Mouse (Mus musculus) hindbrain, postnatal 0 days (tissue): ENCODE results near the gene Atp11b. TPM values are rescaled to one million over a fixed set of nuclear protein-coding genes. Genes with fewer than 3 reads are reported as not detected.

Experiments
- ATAC-seq: fragments of 200-750 bp; cut with Nextera tagmentation; 2 replicates; pipeline ENCODE4 v1.8.0; 2017; ENCODE audit warnings: mild to moderate bottlenecking, moderate TSS enrichment, moderate library complexity
- DNase-seq: peaks from one replicate; pipeline ENCODE4 v3.0.0-alpha.2; 2015; ENCODE audit warnings: low spot score
- H3K27ac ChIP-seq: fragments of 300-500 bp; sonication (generic); 2 replicates; pipeline ENCODE4 v1.5.1; 2014; ENCODE audit warnings: mild to moderate bottlenecking
- H3K27me3 ChIP-seq: fragments of 300-500 bp; sonication (generic); 2 replicates; pipeline ENCODE4 v1.6.1; 2014; ENCODE audit warnings: low read length, mixed read lengths; ENCODE audit not compliant: insufficient read depth
- H3K36me3 ChIP-seq: fragments of 300-500 bp; sonication (generic); 2 replicates; pipeline ENCODE4 v1.6.1; 2014; ENCODE audit warnings: low read length, mixed read lengths; ENCODE audit not compliant: insufficient read depth
- H3K4me1 ChIP-seq: fragments of 300-500 bp; sonication (generic); 2 replicates; pipeline ENCODE4 v1.6.1; 2014; ENCODE audit warnings: antibody characterized with exemption, low read length, mixed read lengths; ENCODE audit not compliant: insufficient read depth
- H3K4me2 ChIP-seq: fragments of 300-500 bp; sonication (generic); 2 replicates; pipeline ENCODE4 v1.6.1; 2014; ENCODE audit warnings: low read depth, mild to moderate bottlenecking, low read length, moderate library complexity, mixed read lengths
- H3K4me3 ChIP-seq: fragments of 300-500 bp; sonication (generic); 2 replicates; pipeline ENCODE4 v1.5.1; 2014; ENCODE audit warnings: low read length
- H3K9ac ChIP-seq: fragments of 300-500 bp; sonication (generic); replicated peaks from 2 replicates; pipeline ENCODE4 v1.6.1; 2014; ENCODE audit warnings: mild to moderate bottlenecking, low read length, moderate library complexity, mixed read lengths
- H3K9me3 ChIP-seq: fragments of 300-500 bp; sonication (generic); 2 replicates; pipeline ENCODE4 v1.6.1; 2016; ENCODE audit warnings: low read length, mixed read lengths
- CTCF ChIP-seq: IDR thresholded peaks from 2 replicates; pipeline ENCODE4 v1.5.1; 2016; ENCODE audit warnings: antibody characterized with exemption, control low read depth, low read depth
- WGBS: fragments of 180-500 bp; shearing (Covaris S2); extraction: QIAGEN DNeasy Blood & Tissue Kit; methylation state at CpG from one replicate; pipeline ENCODE4 v1.1.7; 2014; 5-methylcytosine and 5-hydroxymethylcytosine counted together
- polyA plus RNA-seq: library from polyadenylated mRNA; unstranded; fragments of >200 nt; fragmentation: Nextera tagmentation; extraction: Ambion mirVana; gene quantifications from 2 replicates; pipeline ENCODE4 v1.2.1, GENCODE M21; 2015
- total RNA-seq: library from RNA; depleted of rRNA; stranded (reverse); fragments of >200 nt; gene quantifications from 2 replicates; pipeline ENCODE4 v1.2.3, GENCODE M21; 2014; rRNA removed

Atp11b gene
- total RNA-seq = 39.9 and 47.3 TPM in 2 replicates
- polyA plus RNA-seq = 31.6 and 37.2 TPM in 2 replicates

DNA sequence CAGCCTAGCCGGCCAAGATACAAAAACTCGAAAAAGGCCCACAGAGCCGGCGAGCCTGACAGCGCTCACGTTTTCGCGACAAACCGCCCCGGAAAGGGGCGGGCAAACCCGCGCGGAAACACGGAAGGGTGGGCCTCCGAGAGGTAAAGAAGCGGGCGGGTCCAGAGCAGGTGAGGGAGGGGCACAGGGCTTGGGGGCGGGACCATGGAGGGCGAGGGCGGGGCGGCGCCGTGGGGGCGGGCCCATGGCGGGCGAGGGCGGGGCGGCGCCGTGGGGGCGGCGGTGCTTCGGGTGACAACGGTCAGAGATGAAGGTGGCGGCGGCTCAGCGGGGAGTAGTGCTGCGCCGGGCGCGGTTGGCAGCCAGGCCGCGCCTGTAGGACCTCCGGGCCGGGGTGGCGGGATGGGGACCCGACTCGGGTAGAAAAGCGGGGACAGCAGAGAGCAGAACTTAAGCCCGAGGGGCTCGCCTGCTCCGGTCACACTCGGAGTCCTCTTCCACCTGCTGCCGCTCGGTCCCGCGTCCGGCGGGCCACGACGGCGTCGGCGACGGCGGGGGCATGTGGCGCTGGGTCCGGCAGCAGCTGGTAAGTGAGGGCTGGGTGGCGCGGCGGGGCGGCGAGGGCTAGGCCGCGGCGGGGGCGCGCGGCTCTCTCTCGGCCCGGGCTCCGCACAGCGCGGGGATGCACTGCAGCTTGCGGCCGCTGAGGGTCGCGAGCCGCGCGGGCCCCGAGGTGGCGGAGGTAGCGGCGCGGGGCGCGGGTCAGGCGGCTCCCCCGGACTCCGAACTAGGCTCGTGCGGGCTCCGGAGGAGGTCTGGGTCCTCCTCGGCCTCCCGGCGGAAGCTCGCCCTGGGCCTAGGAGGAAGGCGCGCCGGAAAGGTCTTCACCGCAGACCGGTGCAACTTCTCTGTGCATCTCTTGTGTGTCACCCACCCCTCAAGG lies at the start of gene Atp11b:
Gene Atp11b (plus strand): TSS at position 282 of the 943 bp plus-strand sequence.
- no peaks in the 10 kb centered on the region for H3K36me3 ChIP-seq
- H3K9me3 ChIP-seq = no peaks in the 10 kb centered on the region
- DNase-seq (peak; percentile 85), ATAC-seq (peak; percentile 93)
- peak within 1 kb of the TSS; percentile 92 for H3K4me3 ChIP-seq
- H3K27ac ChIP-seq = peak within 1 kb of the TSS; percentile 91
- H3K27me3 ChIP-seq = no peaks in the 10 kb centered on the region
- no peaks in the 10 kb centered on the region for H3K4me1 ChIP-seq
- under 1% methylated on average over 99 of the region's 114 CpGs for WGBS
- H3K4me2 ChIP-seq = peak within 1 kb of the TSS; percentile 59
- TF ChIP-seq CTCF = no peak
- peak within 1 kb of the TSS; percentile 93 for H3K9ac ChIP-seq

DNA sequence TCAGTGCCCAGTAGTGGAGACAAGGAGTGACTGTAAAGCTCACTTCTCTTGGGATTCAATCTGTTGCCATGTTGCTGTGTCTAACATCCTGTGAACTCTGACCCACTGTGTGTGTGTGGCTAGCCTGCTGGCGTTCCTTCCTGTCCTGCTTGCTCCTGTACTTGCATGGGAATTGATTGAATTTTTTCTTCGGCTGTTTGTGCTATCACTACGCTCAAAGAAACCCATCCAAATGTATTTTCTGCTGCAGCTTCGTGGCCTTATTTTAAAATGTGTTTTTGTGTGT lies 49.6 kb upstream of the Atp11b start:
- H3K36me3 ChIP-seq = no peaks in the 10 kb centered on the region
- H3K27me3 ChIP-seq = no peaks in the 10 kb centered on the region
- no peaks in the 10 kb centered on the region for H3K9me3 ChIP-seq
- H3K9ac ChIP-seq = no peak overlapping the region
- ATAC-seq (no peak), DNase-seq (no peak)
- no peak overlapping the region for H3K4me3 ChIP-seq
- no peak for TF ChIP-seq CTCF
- 70% methylated on average over 4 of the region's 4 CpGs for WGBS
- no peak overlapping the region for H3K27ac ChIP-seq
- no peaks in the 10 kb centered on the region for H3K4me1 ChIP-seq
- no peak overlapping the region for H3K4me2 ChIP-seq

DNA sequence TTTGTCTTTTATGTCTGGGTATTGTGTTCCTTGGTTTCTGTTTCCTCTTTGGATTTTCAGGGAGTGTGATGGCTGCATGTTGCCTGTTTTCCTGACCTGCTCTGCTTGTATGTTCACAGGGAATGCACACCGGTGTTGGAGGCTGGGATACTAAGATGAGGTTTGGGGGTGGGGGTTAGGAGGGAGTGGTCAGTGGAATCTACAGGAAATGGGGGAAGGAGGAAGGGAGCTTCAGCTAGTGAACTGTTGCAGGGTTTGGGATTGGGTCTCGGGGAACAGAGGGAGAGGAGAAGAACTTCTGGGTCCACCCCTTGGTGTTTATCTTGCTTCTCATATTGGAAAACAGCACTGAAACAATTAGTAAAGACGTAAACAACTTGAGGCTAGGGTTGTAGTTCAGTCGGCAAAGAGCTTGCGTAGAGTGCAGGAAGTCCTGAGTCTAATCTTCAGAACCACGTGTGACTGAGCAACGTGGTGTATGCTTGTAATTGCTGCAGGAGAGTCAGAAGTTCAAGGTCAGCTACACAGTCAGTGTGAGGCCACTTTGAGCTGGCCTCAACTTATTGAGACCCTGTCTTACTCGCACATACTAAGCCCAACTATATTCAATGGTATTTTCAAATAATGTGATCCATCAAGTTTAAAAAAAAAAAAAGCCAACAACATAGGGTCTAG lies 34.2 kb upstream of the Atp11b start:
- DNase-seq (no peak), ATAC-seq (no peak)
- 84% methylated on average over 8 of the region's 8 CpGs for WGBS
- H3K27ac ChIP-seq = no peak overlapping the region
- H3K27me3 ChIP-seq = no peaks in the 10 kb centered on the region
- H3K9ac ChIP-seq = no peak overlapping the region
- TF ChIP-seq CTCF = no peak
- H3K4me3 ChIP-seq = no peak overlapping the region
- no peaks in the 10 kb centered on the region for H3K36me3 ChIP-seq
- no peak overlapping the region for H3K4me2 ChIP-seq
- H3K9me3 ChIP-seq = no peaks in the 10 kb centered on the region
- H3K4me1 ChIP-seq = no peaks in the 10 kb centered on the region

DNA sequence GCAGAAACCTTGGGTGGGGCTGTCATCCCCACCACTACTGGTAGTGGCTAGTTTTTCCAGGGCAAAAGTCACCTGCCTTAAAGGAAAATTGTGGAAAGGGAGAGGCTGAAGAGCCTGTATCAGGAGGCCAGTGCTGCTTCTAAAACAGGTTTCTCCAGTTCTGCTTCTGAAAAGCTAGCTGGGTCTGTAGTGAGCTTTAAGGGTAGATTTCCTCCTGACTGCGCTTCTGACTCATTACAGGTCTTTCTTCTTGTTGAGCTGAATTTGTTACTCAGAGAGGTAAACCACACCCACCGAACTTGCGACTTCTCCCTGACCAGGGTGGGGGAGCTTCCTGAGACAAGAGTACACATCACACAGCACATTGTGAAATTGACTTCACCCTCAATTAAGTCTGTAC lies 33.1 kb upstream of the Atp11b start:
- no peak overlapping the region for H3K27ac ChIP-seq
- no peaks in the 10 kb centered on the region for H3K4me1 ChIP-seq
- H3K4me2 ChIP-seq = no peak overlapping the region
- H3K9me3 ChIP-seq = no peaks in the 10 kb centered on the region
- H3K9ac ChIP-seq = no peak overlapping the region
- H3K36me3 ChIP-seq = no peaks in the 10 kb centered on the region
- no peak for DNase-seq
- ATAC-seq = no peak
- no peak overlapping the region for H3K4me3 ChIP-seq
- 86% methylated on average over 3 of the region's 3 CpGs for WGBS
- no peaks in the 10 kb centered on the region for H3K27me3 ChIP-seq
- TF ChIP-seq CTCF = no peak

DNA sequence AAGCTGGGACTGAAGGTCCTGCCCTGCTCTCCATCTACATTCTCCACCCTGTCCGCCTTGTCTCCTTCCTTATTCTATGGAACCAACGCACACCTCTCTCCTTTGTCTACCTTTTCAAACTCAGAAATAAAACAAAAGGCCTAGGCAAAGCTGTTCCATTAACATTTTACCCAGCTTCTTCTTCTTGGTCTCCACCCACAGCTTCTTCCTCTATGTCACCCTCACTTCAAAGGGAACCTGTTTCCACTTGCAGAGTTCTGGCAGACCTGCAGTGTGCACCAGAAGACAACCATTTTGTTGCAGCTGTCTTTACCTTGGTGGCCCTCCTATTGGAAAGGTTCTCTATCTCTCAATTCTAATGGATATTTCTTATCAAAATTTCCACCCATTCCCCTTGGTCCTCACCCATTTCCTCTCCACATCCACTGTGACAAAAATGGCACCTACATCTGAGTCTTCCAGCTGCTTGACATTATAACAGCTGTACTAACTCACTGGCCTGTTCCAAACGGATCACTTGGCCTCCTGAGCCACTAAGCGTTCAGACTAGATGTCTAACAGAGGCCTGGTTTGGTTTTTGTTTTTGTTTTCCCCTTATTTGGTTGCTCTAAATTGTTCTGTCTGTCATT lies 32.0 kb upstream of the Atp11b start:
- DNase-seq (no peak), ATAC-seq (no peak)
- no peaks in the 10 kb centered on the region for H3K9me3 ChIP-seq
- no peak overlapping the region for H3K4me3 ChIP-seq
- H3K36me3 ChIP-seq = no peaks in the 10 kb centered on the region
- H3K4me1 ChIP-seq = no peaks in the 10 kb centered on the region
- H3K9ac ChIP-seq = no peak overlapping the region
- no peaks in the 10 kb centered on the region for H3K27me3 ChIP-seq
- H3K27ac ChIP-seq = no peak overlapping the region
- H3K4me2 ChIP-seq = no peak overlapping the region
- TF ChIP-seq CTCF = no peak
- 87% methylated on average over 4 of the region's 4 CpGs for WGBS

DNA sequence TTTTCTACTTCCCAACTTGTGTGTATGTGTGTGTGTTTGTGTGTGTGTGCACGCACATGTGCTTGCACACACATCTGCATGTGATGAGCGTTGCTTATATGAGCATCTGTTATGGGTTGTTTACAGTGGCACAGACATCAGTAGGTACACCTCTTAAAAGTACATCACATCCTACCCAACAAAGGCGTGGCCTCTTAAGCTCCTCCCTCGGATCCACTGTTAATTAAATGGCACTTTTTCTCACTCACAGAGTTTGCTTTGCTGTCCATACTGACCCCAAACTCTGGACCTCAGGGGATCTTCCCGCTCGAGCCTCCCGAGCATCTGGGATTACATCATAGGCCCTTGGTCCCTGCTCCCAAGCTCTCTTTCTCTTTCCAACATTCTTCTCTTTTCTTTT lies 31.1 kb upstream of the Atp11b start:
- no peak overlapping the region for H3K4me3 ChIP-seq
- 91% methylated on average over 7 of the region's 7 CpGs for WGBS

More for the DNA sequence above, 31.1 kb upstream of the Atp11b start:
- TF ChIP-seq CTCF = no peak
- ATAC-seq (no peak), DNase-seq (no peak)
- Histone ChIP-seq H3K9me3 (no peaks in the 10 kb centered on the region), H3K9ac (no peak overlapping the region), H3K4me1 (no peaks in the 10 kb centered on the region), H3K27me3 (no peaks in the 10 kb centered on the region), H3K27ac (no peak overlapping the region), H3K36me3 (no peaks in the 10 kb centered on the region), H3K4me2 (no peak overlapping the region)
